Mouse (Mus musculus) olfactory bulb, adult 2 months (tissue): ENCODE measurements around the gene Crybg1. TPM values are rescaled to one million over a fixed set of nuclear protein-coding genes. Genes with fewer than 3 reads are reported as not detected.

Experiments
- H3K27ac ChIP-seq: fragments of 200-500 bp; 2 replicates; pipeline ENCODE4 v1.5.1; 2012; ENCODE audit warnings: low read depth, low read length; ENCODE audit not compliant: insufficient read depth
- H3K4me1 ChIP-seq: fragments of 200-500 bp; 2 replicates; pipeline ENCODE4 v1.6.1; 2012; ENCODE audit warnings: low read length; ENCODE audit not compliant: control insufficient read depth, insufficient read depth
- H3K4me3 ChIP-seq: fragments of 200-500 bp; 2 replicates; pipeline ENCODE4 v1.5.1; 2012; ENCODE audit warnings: mild to moderate bottlenecking, low read depth, low read length, moderate library complexity; ENCODE audit not compliant: insufficient read depth
- CTCF ChIP-seq: fragments of 200-500 bp; IDR thresholded peaks from 2 replicates; pipeline ENCODE4 v1.5.1; 2012; ENCODE audit warnings: low read depth, mild to moderate bottlenecking, low read length, moderate library complexity; ENCODE audit not compliant: insufficient read depth
- POLR2A ChIP-seq: fragments of 200-500 bp; IDR thresholded peaks from 2 replicates; pipeline ENCODE4 v1.6.1; 2012; ENCODE audit warnings: mild to moderate bottlenecking, low read depth, low read length, moderate library complexity; ENCODE audit not compliant: insufficient read depth
- WGBS: fragments of 180-500 bp; shearing (Covaris S2); methylation state at CpG from one replicate; pipeline ENCODE4 v1.1.7; 2018; 5-methylcytosine and 5-hydroxymethylcytosine counted together
- polyA plus RNA-seq: library from polyadenylated mRNA; stranded (reverse); fragments of >200 nt; gene quantifications from 2 replicates; pipeline ENCODE4 v1.2.4, GENCODE M21; 2012; ENCODE audit warnings: low replicate concordance; ENCODE audit not compliant: missing spikeins, insufficient read depth, insufficient read length

Crybg1 gene
- polyA plus RNA-seq, 1 experiment = not detected

DNA sequence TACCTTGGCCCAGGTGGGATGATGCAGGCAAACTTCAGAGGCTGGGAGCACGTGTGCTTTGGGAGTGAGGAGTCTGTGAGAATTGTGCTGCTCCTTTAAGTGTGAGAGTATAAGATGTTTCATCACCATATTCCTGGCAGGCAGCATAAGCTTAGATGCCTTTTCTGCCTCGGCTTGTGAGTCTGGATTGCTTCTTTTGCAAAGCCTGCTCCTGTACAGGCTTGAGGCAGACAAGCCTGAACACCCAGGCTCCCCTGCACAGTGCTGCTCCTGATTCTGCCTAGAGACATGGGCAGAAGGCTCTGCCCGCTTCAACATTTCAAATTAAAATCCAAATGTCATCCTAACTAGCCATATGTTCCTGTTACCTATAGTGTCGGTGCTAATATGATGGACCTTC is 128.5 kb downstream of the Crybg1 start:
- H3K27ac ChIP-seq = no peak overlapping the region
- no peak for TF ChIP-seq CTCF
- no peak for TF ChIP-seq POLR2A
- no peak overlapping the region for H3K4me3 ChIP-seq
- WGBS = 82% methylated on average over 4 of the region's 4 CpGs
- H3K4me1 ChIP-seq = no peaks in the 10 kb centered on the region

GRCm38 (mm10) chr10:44018562-44018961 is 130.1 kb downstream of the Crybg1 start:
- WGBS = 90% methylated on average over 4 of the region's 4 CpGs
- no peaks in the 10 kb centered on the region for H3K4me1 ChIP-seq
- no peak for TF ChIP-seq CTCF
- H3K4me3 ChIP-seq = no peak overlapping the region
- no peak overlapping the region for H3K27ac ChIP-seq

- TF ChIP-seq CTCF (no peak), POLR2A (no peak)
- Histone ChIP-seq H3K4me3 (no peak overlapping the region), H3K27ac (no peak overlapping the region), H3K4me1 (no peaks in the 10 kb centered on the region)
- 78% methylated on average over 2 of the region's 2 CpGs for WGBS
Measured at GRCm38 (mm10) chr10:44015631-44016030, 133.0 kb downstream of the Crybg1 start.

DNA sequence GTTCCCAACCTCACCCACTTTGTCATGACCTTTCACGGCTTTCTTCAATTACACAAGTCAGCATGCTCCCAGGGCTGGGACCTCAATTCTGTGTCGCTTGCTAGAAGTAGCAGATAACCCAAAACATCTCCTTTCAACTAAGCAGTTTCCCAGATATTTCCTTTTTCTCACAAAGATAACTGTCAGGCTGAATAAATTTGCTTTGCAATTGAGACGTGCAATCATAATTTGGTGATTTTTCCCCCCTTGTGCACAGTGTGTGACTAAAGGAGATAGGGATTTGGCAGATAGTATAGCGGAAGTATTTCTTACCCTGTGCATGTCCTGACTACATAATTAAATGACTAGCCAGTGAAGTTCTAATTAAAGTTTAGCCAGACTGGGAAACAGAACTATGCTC is 134.8 kb downstream of the Crybg1 start:
- H3K4me1 ChIP-seq = no peaks in the 10 kb centered on the region
- H3K4me3 ChIP-seq = no peak overlapping the region
- H3K27ac ChIP-seq = no peak overlapping the region
- 70% methylated on average over 4 of the region's 4 CpGs for WGBS
- TF ChIP-seq CTCF (no peak), POLR2A (no peak)

- Histone ChIP-seq H3K27ac (no peak overlapping the region), H3K4me1 (peaks cover under 1% of the 10 kb centered on the region; the same call in 1 of the 2 replicates), H3K4me3 (no peak overlapping the region)
- no peak for TF ChIP-seq CTCF
- 87% methylated on average over 7 of the region's 7 CpGs for WGBS
Measured at GRCm38 (mm10) chr10:44011408-44011807, 137.2 kb downstream of the Crybg1 start.

DNA sequence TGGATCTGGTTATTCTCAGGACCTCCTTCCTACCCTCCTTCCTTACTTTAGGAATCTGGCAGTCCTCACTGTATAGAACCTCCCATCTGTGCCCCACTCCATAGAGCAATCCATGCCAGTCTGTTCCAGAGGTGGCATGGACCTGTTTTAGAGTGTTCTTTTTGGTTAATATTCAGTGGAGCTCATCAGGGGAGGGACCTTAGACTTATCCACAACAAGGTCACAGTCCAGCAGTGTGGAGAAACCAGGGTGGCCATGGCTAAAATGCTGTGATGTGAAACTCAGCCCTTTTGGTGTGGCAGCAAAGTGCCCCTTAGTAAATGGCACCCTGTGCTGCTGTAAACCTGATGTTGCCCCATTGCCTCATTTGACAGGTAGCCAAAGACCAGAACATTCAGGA is 139.8 kb downstream of the Crybg1 start:
- Histone ChIP-seq H3K27ac (no peak overlapping the region), H3K4me3 (no peak overlapping the region), H3K4me1 (peaks cover 18% of the 10 kb centered on the region)
- TF ChIP-seq POLR2A (no peak), CTCF (no peak)

GRCm38 (mm10) chr10:44006815-44007214 is 141.8 kb downstream of the Crybg1 start:
- no peak overlapping the region for H3K4me3 ChIP-seq
- no peak overlapping the region for H3K27ac ChIP-seq
- WGBS = 91% methylated on average over 4 of the region's 4 CpGs
- TF ChIP-seq CTCF = no peak
- no peak for TF ChIP-seq POLR2A
- H3K4me1 ChIP-seq = peaks cover 23% of the 10 kb centered on the region

DNA sequence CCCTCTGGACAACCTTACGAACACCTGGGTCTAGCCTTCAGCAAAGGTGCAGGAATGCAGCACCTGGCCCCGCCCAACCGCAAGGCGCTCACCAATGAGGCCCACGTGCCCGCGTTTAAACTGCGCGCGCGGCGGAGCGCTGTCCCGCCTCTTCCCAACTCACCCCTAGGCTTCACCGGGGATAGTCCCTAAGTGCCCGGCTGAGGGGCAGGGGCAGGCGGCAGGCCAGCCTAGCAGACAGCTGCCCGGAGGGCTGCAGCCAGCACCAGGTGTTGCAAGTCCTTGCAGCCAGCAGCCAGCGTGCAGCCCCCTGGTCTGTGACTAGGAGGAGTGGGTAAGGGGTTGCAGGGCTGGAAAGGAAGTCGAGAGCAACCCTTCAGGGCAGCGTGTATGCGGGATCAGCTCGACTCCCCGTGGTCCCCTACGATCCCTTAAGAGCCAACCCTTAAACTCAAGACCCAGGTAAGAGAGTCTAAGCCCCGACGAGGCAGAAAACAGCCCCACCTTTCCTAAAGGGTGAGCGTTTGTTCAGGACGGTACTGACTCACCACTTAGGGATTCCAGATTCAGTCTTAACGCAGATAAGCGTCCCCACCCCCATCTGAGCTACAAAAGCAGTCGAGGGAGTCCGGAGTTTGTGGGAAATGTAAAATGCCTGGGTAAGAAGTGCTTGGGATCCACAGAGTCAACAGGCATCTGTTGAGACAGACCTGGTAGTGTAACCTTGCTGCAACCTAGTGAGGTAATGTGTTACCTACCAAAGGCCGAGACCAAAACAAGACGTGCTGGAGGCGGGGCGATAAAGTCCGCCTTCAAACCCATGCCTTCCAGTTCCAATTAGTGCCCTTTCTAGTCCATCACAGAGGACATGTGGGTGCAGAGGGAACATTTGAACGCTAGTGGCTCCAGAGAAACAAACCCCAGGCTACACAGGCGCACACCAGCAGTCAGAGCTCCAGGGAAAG is 142.7 kb downstream of the Crybg1 start:
- peaks cover 23% of the 10 kb centered on the region for H3K4me1 ChIP-seq
- TF ChIP-seq POLR2A = no peak
- no peak for TF ChIP-seq CTCF
- WGBS = 6% methylated on average over 40 of the region's 40 CpGs
- H3K4me3 ChIP-seq = no peak overlapping the region
- H3K27ac ChIP-seq = no peak overlapping the region

- TF ChIP-seq POLR2A (no peak), CTCF (no peak)
- Histone ChIP-seq H3K27ac (no peak overlapping the region), H3K4me1 (peaks cover 23% of the 10 kb centered on the region), H3K4me3 (peak overlapping the region; percentile 59)
- 2% methylated on average over 33 of the region's 33 CpGs for WGBS
Measured at GRCm38 (mm10) chr10:44004221-44004751, 144.4 kb downstream of the Crybg1 start.
